25 mouse cellular contexts compared by ENCODE assay signal in the genomic region with DNA sequence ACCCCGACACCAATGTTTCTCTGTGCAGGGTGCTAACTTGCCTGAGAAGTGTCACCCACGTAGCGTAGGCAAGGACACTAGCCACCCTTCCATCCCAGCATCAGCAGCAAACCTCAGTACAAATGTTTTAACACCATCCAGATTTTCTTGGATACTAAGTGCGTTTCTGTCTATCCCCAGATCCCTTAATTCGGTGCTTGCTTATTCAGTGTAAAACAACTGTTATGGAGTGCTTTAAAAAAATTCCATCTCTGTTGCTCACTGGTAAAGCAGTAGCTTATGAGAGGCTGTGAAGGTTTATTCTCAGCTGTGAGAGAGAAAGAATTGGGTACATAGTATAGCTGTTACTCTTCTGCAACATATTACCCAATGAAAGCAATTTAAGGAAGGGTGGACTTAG. TPM values are rescaled to one million over a fixed set of nuclear protein-coding genes. Genes with fewer than 3 reads are reported as not detected.
DNase-seq lines count a peak whose midpoint lies in the region; ATAC-seq and TF ChIP-seq lines count a peak whose summit lies in the region.
"Had no signal": no experiment of that assay in that cellular context is flagged by ENCODE, and none has a peak within 500 bp of the region (broad histone marks: within the 10 kb centered on the region; RNA-seq: fewer than 3 reads in every experiment).

No protein-coding gene starts in this region.

- H3K36me3 ChIP-seq in forebrain, postnatal 0 days (ENCODE audit: insufficient read depth) = no peaks in the 10 kb centered on the region
- no peaks in the 10 kb centered on the region for H3K36me3 ChIP-seq in forebrain, embryonic 10.5 days (replicated peaks)
- H3K36me3 ChIP-seq: heart, embryonic 10.5 days; heart, embryonic 13.5 days had no signal

- TF ChIP-seq CTCF in forebrain, postnatal 0 days (IDR thresholded peaks at IDR 0.05; ENCODE audit: low read depth) = no peak

- no peaks in the 10 kb centered on the region for H3K4me1 ChIP-seq in forebrain, postnatal 0 days (ENCODE audit: insufficient read depth)
- peaks cover 11% of the 10 kb centered on the region for H3K4me1 ChIP-seq in forebrain, embryonic 10.5 days
- H3K4me1 ChIP-seq: heart, embryonic 13.5 days had no signal

- H3K9me3 ChIP-seq in forebrain, postnatal 0 days (ENCODE audit: low read length) = no peaks in the 10 kb centered on the region
- no peaks in the 10 kb centered on the region for H3K9me3 ChIP-seq in forebrain, embryonic 10.5 days
- H3K9me3 ChIP-seq: heart, embryonic 10.5 days; heart, embryonic 13.5 days had no signal

- DNase-seq in forebrain, postnatal 0 days = no peak
- no peak for DNase-seq in forebrain, embryonic 10.5 days (ENCODE audit: extremely low spot score, low spot score)
- DNase-seq in frontal cortex, postnatal 36 days (ENCODE audit: low spot score in 2 of 2) = peak; percentile 11 to 27
- DNase-seq in frontal cortex, postnatal 25 days (ENCODE audit: low spot score in 2 of 2) = no peak
- peak; percentile 19 for DNase-seq in right cerebral cortex, adult 18-20 months
- DNase-seq in right cerebral cortex, adult 2 months (ENCODE audit: low spot score in 2 of 2) = no peak
- DNase-seq: adrenal gland, adult 8-10 months; adrenal gland, postnatal 25 days; cerebellum, adult 18-20 months; cerebellum, adult 9-10 months; cerebellum, postnatal 14 days; gastrocnemius, postnatal 25 days; heart, adult 2 months; heart, postnatal 14 days; heart, postnatal 4 days had no signal

- no peak overlapping the region for H3K9ac ChIP-seq in forebrain, postnatal 0 days
- H3K9ac ChIP-seq: heart, embryonic 13.5 days; hindbrain, embryonic 14.5 days had no signal

- peak; percentile 51; the same call in 1 of the 2 replicates for ATAC-seq in forebrain, postnatal 0 days
- ATAC-seq: activated CD4-positive, CD25-positive, alpha-beta regulatory T cell, adult 4 months; forebrain, embryonic 14.5 days; hindbrain, postnatal 0 days; inflammation-experienced regulatory T-cells, adult 6 months; intestine, embryonic 16.5 days had no signal

- 78% methylated on average over 5 of the region's 5 CpGs for WGBS in forebrain, postnatal 0 days
- WGBS in forebrain, embryonic 10.5 days = 88% methylated on average over 5 of the region's 5 CpGs

- no peaks in the 10 kb centered on the region for H3K27me3 ChIP-seq in forebrain, postnatal 0 days (ENCODE audit: insufficient read depth, low read length)
- H3K27me3 ChIP-seq in forebrain, embryonic 10.5 days (ENCODE audit: poor library complexity, severe bottlenecking) = peaks cover 14% of the 10 kb centered on the region
- H3K27me3 ChIP-seq: heart, embryonic 13.5 days had no signal

- H3K27ac ChIP-seq in forebrain, postnatal 0 days (ENCODE audit: low read depth, low read length) = no peak overlapping the region
- no peak overlapping the region for H3K27ac ChIP-seq in forebrain, embryonic 10.5 days
- H3K27ac ChIP-seq: heart, adult 2 months; heart, embryonic 10.5 days; heart, embryonic 13.5 days; hindbrain, embryonic 14.5 days; hindbrain, postnatal 0 days had no signal

- no peak overlapping the region for H3K4me2 ChIP-seq in forebrain, postnatal 0 days (ENCODE audit: low read depth)
- H3K4me2 ChIP-seq: heart, embryonic 13.5 days; hindbrain, embryonic 14.5 days had no signal

- H3K4me3 ChIP-seq in forebrain, postnatal 0 days (ENCODE audit: low read depth, low read length) = no peak overlapping the region
- no peak overlapping the region for H3K4me3 ChIP-seq in forebrain, embryonic 10.5 days
- H3K4me3 ChIP-seq: heart, adult 2 months; heart, embryonic 10.5 days; heart, embryonic 13.5 days had no signal

RNA-seq across cellular contexts. Expression of a gene that starts 9.5 kb away (rescaled TPM):
- total RNA-seq in forebrain, postnatal 0 days (2014; rRNA removed) = 2.0 TPM in 2 replicates
- 0.19 and 0.24 TPM in 2 replicates for polyA plus RNA-seq in forebrain, postnatal 0 days (2015; fragmentation: Nextera tagmentation; extraction: Ambion mirVana)
- 0.02 and 0.04 TPM in 2 replicates for polyA plus RNA-seq in forebrain, embryonic 10.5 days (2016; fragmentation: Nextera tagmentation; extraction: Ambion mirVana)
- total RNA-seq: gastrocnemius, adult 8-10 months; gastrocnemius, postnatal 25 days; granulocyte monocyte progenitor cell, adult 5-6 weeks had no signal
- polyA plus RNA-seq: heart, embryonic 13.5 days had no signal

Comparison
In these comparisons a context has a peak if more than half of its experiments do, and no peak if none do; other contexts are left out.
1. DNase-seq: peak in frontal cortex, postnatal 36 days (2 of 2) and right cerebral cortex, adult 18-20 months (single experiment); none in forebrain, postnatal 0 days (single experiment), forebrain, embryonic 10.5 days (single experiment), frontal cortex, postnatal 25 days (0 of 2) and right cerebral cortex, adult 2 months (0 of 2).